Mouse (Mus musculus): Measurements from ENCODE around the gene Med19.
"Not testable (repeated sequence)": the region's sequence is repeated elsewhere in the genome, so short reads cannot be mapped to it uniquely, and the experiment has no call there.

The Med19 gene

DNA sequence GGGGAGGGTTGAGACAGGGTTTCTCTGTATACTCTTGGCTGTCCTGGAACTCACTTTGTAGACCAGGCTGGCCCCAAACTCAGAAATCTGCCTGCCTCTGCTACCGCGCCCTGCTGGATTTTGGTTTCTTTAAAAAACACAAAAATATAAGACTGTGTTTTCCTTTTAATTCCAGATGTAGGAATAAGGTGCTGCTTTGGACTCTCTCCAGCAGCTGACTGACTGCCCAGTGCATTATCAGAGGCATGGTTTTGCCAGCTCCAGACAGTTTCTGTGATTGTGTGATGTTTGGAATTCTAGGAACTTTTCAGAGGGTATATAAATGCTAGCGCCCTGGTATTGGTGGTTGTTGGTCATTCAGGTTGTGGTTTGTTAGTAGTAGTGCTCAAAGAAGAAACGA lies 39.2 kb downstream of the Med19 start:
- DNase-seq (ENCODE audit: low spot score in 2 of 2) = no peak

DNA sequence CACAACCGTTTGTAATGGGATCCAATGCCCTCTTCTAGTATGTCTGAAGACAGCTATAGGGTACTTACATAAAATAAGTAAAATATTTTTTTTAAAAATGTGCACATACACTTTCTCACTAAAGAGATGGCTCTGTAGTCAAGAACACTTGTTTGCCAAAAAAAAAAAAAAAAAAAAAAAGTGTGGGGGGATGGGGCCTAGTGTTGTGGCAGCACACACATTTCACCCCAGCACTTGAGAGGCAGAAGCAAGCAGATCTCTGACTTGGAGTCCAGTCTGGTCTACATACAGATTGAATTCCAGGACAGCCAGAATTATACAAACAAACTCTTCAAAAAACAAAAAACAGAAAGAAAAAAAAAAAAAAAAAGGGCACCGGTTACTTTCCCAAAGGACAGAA lies 42.5 kb downstream of the Med19 start:
- DNase-seq (ENCODE audit: low spot score in 2 of 2) = no peak

DNA sequence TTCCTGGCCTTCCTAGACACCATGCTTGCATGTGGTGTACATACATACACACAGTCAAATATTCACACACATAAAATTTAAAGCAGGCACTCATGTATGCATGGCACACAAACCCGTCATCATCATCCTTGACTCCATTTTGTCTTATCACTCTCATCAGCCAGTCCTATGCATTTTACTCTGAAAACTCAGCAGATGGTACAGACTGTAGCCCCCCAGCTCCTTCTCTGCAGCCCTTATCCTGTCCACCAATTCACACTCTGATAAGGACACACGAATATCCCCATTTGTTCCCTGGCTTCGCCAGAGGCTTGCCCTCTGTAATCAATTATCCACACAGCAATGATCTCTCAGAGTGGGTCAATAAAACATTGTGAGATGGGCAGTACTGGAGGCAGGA lies 43.0 kb downstream of the Med19 start:
- no peak for DNase-seq (ENCODE audit: low spot score in 2 of 2)

DNA sequence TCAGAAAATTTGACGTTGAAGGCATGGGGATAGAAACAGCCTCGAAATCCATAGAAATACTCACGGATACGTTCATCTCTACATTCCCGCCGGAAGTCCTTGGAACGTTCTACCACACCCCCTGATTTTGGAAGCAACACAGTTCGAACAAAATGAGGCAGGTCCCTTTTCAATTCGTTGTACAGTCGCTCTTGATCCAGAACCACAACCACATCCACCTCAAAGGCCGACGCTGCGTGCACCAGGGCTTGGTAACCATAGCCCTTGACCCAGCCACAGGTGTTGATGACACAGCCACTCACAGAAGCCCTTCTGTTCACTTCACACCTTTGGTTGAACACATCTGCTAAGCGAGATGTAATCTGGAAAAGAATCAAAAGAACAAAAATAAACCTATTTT lies 45.7 kb downstream of the Med19 start:
- peak in 1 of 2 experiments; percentile 17 for DNase-seq (ENCODE audit: low spot score in 2 of 2)

DNA sequence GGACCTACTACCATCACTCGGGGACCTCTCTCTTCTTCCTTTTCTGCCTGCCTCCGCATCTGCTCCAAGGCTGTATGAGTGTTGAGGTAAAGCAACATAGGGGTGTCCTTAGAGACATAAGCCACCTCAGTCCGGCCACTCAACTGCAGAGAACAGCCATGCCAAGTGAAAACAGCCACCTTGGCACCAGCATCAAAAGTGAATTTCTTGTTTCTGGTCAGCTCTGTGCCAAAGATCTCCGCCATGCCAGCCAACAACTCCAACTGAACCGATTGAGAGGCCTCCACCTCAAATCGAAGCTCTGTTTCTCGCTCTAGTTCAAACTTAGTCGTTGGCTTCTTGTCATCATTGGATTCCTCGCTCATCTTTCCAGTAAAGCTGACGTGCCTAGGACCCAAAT lies 47.6 kb downstream of the Med19 start:
- DNase-seq (ENCODE audit: low spot score in 2 of 2) = no peak

DNA sequence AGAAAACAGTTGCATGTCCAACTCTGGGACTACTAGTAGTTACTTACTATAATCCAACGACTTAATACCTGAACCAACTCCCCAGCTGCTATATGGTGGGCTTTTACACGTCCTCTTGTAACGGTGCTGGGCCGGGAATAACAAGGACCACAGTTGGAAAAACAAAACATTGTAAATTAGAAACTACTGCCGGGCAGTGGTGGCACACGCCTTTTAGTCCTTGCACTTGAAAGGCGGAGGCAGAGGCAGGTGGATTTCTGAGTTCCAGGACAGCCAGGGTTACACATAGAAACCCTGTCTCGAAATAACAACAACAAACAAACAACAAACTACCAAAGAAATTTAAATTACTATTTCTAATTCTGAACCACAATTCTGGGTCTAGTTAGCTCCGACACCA lies 48.5 kb downstream of the Med19 start:
- no peak for DNase-seq (ENCODE audit: low spot score in 2 of 2)

DNA sequence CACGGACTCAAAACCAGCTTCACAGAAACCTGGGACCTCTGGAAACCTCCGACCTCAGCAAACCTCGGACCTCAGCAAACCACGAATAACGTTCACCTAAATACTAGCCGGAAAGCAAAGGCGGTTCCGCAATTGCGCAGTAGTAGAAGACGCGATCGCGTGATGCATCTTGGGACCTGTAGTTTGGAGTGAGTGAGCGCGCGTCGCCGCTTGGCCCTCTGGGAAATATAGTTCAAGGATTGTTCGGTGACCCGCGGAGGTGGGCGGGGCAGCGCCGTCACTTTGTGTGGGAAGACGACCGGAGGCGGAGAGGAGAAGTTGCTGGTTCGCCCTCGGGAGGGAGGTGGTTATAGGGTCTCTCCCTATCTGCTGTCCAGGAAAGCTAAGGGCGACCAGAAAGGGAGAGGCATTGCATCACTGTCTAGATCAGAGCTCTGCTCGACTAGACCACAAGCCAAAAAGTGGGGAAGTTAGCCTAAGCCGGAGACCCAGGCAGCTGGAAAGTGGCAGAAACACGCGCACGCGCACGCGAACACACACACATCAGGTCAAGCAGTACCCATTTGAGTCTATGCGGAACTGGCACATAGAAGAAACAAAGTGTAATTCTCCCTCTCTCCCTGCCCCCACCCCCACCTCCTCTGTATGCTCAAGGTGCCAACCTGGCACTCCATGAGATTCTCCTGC lies 49.1 kb downstream of the Med19 start, which contains the start of gene Clp1:
Clp1 (minus strand) TSS at position 179 of the 687 bp plus-strand sequence.
- DNase-seq (ENCODE audit: low spot score in 2 of 2) = peak; percentile 90 to 94

DNA sequence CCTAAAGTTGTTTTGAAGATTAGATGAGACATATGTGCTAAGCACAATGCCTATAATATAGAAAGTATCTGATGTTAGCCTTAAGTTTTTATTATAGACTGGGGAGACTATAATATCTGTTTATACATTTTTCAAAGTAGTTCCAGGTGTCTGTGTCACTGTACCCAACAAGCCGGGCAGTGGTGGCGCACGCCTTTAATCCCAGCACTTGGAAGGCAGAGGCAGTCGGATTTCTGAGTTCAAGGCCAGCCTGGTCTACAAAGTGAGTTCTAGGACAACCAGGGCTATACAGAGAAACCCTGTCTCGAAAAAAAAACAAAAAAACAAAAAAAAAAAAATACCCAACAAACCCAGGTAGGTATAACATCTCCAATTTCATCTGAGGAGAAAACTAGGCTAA lies 50.0 kb downstream of the Med19 start:
- not testable (repeated sequence) for DNase-seq (ENCODE audit: low spot score in 2 of 2)

DNA sequence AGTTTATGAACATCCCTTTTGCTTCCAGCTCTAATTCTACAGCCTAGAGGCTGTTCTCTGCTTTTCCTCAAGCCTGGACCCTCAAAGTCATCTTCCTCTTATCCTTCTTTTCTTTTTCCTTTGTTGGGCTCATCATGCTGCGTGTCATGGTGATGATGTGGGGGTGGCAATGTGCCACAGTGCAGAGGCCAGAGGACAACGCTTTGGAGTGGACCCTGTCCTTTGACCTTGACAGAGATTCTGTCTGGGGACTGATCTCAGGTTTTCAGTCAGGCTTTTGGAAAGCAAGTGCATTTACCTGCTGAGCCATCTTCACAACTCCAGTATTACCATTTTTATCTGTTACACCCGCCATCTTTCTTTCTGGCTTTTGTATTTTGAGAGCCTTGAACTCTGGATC lies 53.0 kb downstream of the Med19 start:
- no peak for DNase-seq (ENCODE audit: low spot score in 2 of 2)

DNA sequence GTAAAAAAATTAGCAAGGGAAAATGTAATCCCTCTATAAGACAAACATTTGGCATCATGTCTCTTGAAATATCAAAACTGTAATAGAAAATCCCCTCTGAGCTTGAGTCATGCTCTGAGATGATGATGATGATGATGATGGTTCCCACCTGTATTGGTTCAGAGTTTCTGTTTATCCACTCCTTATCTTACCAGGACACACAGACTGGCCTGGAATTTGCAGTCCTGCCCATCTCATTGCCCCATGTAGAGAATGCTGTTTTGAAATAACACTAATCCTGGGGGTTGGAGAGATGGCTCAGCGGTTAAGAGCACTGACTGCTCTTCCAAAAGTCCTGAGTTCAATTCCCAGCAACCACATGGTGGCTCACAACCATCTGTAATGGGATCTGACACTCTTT lies 54.2 kb downstream of the Med19 start:
- DNase-seq (ENCODE audit: low spot score in 2 of 2) = no peak

DNA sequence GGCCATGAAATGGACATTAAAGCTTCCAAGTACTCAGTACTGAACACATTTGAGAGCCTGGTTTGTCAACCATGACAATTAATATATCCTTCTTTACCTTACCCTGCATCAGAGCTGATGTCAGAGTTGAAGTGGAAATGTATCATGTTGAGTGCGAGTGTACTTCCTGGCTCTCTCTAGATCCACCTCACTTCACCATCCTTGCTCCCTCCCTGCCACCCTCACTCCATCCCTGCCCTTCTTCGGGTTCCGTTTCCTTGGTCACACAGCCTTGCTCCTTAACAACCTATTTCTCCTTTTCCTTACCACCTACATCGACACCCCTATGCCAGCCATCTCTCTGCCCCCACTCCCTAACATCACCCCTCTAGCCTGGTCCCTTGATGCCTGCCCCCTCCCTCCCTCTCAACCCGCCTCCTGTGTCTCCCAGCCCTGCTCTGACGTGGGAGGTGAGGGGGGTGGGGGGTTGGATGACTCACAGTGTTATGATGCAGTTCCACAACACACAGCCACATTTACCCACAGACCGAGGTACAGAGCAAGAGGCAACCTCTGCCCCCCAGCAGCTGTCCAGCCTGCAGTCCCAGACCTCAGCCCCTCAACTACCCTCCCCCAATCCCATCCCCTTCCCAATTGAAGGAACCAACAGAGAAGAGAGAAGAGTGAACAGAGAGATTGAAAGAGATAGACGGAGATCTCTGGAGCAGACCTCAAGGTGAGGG lies 55.5 kb downstream of the Med19 start, which contains the start of gene Ypel4:
Ypel4 (plus strand) TSS at position 480 of the 722 bp plus-strand sequence.
- DNase-seq (ENCODE audit: low spot score in 2 of 2) = peak; percentile 64

DNA sequence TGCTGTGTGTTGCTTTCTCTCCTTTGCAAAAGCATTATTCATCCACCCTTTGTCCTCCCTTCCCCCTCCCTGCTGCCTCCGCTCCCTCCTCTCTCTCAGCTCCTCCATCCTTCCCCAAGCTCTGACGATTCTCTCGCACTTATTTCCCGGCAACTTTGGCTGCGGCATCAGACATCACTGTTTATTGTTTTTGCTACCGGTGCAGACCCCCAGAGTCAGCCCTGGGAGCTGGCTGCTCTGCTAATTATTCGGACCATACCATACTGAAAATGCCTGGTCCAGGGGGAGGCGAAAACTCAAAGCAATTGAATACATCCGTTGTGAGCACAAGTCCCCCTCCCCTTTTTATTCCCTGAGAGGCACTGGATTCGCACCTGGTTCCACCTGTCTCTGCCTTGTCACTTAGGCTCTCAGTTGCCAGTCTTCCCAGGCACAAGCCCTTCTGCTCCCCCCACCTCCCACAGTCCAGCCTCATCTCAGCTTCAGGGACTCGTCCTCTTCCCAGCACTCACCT lies 56.2 kb downstream of the Med19 start:
- DNase-seq (ENCODE audit: low spot score in 2 of 2) = no peak

DNA sequence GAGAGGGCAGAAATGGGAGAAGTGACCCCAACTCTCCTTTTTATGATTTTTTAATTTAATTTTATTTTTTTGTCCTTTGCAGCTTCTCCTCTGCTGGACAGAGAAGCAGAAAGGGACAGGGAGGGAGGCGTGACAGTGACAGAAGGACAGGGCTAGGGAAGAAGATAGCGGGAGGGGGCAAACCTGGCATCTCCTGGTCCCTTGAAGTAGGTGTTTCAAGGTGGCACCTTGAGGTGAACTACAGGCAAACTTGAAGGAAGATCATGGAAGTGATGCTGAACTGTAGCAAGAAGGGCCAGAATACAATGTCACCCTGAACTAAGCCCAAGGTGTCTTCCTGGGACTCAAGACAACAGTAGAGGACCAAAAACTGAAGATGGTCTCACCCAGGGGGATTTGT lies 56.7 kb downstream of the Med19 start:
- DNase-seq (ENCODE audit: low spot score in 2 of 2) = no peak

DNA sequence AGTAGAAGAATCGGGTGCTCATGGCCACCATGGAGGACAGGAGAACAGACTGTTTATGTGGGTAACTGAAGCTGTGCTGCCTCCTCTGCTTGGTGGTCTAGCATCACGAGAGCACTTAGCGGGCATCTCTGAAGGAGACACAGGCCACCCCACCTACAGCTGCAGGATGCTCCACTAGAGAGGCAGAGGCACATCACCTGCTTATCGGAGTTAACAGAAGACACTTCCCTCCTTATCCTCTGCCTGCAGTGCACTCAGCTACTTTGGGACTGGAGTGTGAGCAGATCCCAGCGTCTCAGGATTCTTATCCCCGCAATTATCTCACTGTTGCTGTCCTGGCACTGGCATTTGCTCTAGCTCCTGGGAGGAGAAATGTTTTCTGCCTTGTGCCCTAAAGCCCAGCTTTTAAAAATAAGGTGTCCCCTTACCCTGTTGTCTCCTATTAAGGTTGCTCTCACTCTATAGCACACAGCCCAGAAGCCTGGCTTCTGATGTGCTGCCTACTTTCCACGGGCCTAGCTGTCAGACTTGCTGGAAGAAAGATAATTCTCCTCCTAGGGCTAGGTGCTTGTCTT lies 57.2 kb downstream of the Med19 start:
- DNase-seq (ENCODE audit: low spot score in 2 of 2) = no peak

DNA sequence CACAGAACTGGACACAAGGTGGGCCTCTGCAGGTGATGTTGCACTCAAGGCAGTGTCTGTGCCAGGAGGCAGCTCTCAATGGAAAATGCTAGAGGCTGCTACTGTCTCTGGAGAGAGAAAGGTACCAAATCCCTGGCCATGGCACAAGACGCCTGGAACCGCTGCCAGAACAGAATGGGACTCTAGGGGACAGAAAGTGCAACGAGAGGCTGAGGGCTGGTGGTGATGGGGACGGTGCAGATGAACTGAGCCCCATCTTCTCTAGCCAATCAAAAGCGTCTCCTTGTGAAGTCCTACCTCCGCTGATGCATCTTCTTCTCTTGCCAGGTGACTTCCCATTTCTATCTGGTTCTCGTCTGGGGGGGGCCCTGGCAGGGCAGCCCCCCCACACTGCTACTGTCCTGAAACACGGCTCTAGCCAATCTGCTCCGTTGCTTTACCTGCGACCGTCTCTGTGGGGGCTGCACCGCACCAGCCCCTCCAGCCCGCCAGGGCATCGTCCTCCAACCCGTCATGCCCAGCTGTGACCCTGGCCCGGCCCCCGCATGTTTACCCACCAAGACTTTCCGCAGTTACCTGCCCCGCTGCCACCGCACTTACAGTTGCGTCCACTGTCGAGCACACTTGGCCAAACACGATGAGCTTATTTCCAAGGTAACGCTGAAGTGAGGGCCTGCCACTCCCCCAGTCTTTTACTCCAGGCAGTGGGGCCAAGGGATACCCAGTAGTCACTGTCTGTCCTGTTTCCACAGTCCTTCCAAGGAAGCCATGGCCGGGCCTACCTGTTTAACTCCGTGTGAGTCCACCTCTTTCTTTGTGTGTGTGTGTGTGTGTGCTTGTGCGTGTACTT lies 58.3 kb downstream of the Med19 start:
- DNase-seq (ENCODE audit: low spot score in 2 of 2) = no peak

DNA sequence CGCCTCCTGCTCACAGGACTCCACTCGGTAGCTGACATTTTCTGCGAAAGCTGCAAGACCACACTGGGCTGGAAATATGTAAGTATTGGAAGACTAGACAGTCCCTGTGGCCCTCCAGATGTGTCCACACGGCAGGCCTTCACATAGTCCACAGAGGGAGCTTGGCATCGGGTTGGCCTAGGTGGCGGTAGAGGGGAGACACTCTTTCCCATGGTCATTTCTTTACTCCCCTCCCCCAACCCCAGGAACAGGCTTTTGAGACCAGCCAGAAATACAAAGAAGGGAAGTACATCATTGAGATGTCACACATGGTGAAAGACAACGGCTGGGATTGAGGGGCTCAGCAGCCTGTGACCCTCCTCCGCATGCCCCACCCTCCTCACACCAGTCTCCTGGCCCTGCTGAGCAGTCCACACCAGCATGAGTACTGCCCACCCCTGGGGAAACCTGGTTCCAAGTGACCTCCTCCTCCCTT lies 59.3 kb downstream of the Med19 start:
- no peak for DNase-seq (ENCODE audit: low spot score in 2 of 2)
